Mouse (Mus musculus) CD4-positive, CD25-positive, alpha-beta regulatory T cell, adult 2 months (primary cell): Measurements from ENCODE around the gene Itga6.

Experiments
- DNase-seq: peaks from one replicate; pipeline ENCODE4 v3.0.0-alpha.2; 2012; ENCODE audit warnings: low read depth, low spot score

Gene Itga6

GRCm38 (mm10) chr2:71730623-71731612 is 14.5 kb upstream of the Itga6 start:
- no peak for DNase-seq

DNA sequence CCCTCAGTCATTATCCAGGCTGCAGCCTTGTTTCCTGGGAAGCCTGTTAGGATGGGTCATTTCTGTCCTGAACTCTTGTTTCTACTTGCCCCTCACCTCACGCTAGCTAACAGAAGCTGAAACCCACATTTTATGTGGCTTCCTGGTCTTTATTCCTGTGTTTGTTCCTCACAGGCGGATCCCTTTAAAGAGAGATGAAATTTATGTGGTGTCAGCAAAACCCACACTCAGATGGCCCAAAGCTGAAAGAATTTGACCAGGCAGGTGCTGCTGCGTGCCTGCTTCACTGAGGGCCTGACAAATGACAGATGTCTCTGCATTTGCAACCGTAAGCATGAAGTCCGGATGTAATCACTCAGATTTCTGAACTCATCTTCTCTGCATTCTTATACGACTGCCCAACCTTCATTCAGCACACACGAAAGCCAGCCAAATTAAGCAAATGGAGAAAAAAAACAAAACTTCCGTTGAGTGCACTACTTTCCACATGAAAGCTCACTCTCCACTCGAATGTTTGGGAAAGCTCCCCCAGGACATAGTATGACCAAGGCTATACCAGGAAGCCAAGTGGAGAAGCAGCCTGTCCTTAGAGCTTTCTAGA is 10.5 kb upstream of the Itga6 start:
- peak; percentile 30 for DNase-seq

DNA sequence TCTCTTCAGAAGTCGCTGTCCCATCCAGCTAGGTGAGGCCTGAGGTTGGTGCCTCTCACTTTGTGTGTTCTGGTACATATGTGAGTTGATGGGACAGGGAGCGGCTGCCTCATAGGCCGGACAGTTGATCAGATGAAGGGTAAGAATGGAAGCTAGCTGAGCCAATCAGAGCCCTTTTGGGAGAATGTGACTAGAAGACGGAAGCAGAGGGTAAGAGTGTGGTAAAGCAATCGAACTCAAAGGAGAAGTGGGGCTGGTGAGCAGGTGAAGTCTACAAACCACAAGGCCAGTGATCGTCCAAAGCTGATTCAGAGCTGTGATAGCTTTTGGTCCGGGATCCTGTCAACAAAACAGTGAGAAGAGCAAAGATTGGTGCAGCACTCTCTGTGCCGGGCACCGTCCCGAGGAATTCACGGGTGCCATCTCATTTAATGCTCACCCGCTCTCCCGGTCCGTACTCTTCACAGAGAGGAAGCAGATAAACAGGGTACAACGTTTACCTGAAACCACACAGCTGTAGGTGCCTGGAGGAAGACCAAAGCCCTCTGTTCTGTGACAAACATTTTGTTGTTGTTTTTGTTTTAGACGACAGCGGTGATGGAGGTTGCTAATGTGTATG is 9.8 kb upstream of the Itga6 start:
- DNase-seq = peak; percentile 54

- DNase-seq = peak; percentile 57
Observed at GRCm38 (mm10) chr2:71736213-71736612, 9.2 kb upstream of the Itga6 start.

- DNase-seq = no peak
Observed at GRCm38 (mm10) chr2:71739173-71739860, 6.1 kb upstream of the Itga6 start.

DNA sequence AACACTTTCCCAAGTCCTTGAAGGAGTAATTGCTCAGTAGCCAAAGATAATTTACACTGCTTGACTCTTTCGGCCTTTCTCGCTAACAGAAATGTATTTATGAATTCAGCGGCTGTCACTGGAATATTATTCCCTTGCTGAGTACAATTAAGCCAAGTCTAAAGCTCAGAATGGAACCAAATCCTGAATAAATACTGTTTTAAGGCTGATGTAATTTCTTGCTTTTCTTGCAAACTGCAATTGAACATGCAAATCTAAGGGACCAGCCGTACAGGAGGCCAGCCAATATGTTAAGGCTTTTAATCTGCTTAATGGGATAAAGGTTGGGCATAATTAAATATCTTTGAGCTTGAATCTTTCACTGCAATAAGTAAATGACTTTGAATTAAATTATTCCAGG is 2.9 kb upstream of the Itga6 start:
- DNase-seq = no peak

DNA sequence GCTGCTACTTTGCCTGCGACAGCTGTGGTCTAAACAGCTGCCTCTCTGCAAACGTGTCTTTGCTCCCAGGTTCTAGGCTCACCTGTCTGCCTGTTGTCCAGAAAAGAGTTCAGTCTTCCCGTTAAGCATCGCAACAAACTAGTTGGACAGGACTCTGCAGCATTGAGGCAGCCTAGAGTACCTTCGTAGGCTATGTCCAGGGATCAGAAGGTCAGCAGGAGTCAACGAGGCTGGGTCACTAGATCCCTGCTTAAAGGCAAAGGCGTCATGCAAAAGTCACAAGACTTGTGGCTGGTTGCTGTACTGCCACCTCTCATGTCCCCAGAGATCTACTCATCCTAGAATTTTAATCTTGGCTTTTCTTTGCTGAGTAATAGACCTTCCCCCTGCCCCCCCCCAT is 2.0 kb upstream of the Itga6 start:
- DNase-seq = no peak

GRCm38 (mm10) chr2:71744320-71744719 is 1.1 kb upstream of the Itga6 start:
- DNase-seq = no peak

GRCm38 (mm10) chr2:71744861-71745507 is 432 bp upstream of the Itga6 start:
- DNase-seq = no peak

DNA sequence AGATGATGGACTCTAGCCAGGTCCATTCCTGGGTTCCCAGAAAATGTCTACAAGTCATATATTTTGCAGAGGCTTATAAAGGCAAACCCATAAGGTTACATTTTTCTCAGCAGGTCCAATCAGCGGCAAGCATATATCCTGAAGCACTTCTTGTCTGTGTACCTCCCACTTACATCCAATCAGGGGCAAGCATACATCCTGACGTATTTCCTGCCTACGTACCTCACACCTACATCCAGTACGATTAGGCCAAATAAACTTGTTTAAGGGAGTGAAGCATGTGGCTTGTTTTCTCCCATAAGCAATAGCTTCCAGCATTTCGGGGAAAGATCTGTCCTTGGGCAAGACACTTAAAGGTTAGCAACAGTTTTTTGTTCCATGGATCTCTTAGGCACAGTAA is 3.0 kb downstream of the Itga6 start:
- DNase-seq = no peak

DNA sequence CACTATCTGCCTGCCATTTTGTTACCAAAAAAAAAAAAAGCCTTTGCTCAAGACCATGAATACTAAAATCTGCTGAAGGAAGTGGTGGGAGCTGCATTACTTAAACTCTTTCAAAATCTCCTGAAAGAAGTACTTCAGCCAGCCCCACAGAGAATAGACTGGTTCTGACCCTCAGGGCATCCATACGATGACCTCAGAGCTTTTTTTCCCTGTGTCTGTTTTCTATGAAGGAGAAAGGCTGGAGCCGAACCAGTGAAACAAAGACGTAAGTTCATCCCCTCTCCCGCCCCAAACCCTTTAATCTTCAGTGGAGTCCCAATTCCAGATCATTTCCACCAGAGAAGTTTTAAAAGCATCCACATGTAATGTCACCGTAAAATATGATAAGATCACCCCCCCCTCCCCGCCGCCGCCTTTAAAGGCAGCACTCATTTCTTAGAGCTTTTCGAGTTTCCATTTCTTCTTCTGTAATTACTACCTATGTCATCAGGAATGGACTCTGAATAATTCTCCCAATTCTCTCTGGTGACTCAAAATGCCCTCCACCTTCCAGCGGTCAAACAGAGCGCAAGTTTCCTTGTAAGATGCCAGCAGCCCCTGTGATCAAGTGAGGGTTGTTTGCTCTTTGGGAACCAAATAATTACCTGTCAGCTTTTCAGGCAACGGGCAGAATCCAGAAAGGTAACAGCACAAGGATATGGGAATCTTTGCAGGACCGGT is 4.1 kb downstream of the Itga6 start:
- DNase-seq = no peak

GRCm38 (mm10) chr2:71750087-71750453 is 4.7 kb downstream of the Itga6 start:
- no peak for DNase-seq

- DNase-seq = no peak
Observed at GRCm38 (mm10) chr2:71751336-71751735, 5.9 kb downstream of the Itga6 start.

DNA sequence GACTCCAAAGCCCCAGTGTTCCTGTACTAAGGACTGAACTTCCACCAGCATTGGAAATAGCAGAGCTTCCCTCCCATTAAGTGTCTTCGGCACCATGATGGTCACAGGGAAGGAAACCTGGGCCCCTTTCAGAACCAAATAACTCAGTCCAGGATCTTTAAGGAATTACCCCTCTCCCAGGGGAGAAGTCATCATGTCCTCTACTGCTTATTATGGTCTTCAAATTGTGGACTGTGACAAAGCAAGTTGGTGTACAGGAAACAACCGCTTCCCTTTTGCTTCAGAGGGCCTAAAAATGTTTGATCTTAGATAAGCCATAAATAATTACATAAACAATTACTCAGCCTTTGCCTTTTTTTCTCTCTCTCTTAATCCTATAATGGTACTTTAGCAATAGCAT is 6.4 kb downstream of the Itga6 start:
- DNase-seq = no peak

DNA sequence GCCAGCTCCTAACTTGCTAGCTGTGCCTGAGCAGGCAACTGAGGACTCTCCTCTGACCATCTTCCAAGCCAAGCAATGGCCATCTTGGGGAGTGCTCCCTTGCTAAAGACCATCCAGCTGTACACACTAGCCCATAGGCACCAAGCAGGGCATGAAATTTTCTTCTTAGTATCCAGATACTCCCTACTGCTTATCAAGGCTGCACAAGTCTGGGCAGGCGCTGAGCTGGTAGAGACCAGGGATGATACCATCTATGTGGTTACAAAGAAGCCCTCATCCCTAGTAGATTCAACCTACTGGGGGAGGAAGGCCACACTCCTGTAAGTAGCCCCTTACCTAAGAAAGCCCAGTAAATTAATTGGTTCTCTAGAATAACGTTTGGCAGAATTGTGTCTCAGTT is 7.0 kb downstream of the Itga6 start:
- DNase-seq = no peak

GRCm38 (mm10) chr2:71753161-71753560 is 7.7 kb downstream of the Itga6 start:
- no peak for DNase-seq

- DNase-seq = no peak
Observed at GRCm38 (mm10) chr2:71755748-71756147, 10.3 kb downstream of the Itga6 start.

DNA sequence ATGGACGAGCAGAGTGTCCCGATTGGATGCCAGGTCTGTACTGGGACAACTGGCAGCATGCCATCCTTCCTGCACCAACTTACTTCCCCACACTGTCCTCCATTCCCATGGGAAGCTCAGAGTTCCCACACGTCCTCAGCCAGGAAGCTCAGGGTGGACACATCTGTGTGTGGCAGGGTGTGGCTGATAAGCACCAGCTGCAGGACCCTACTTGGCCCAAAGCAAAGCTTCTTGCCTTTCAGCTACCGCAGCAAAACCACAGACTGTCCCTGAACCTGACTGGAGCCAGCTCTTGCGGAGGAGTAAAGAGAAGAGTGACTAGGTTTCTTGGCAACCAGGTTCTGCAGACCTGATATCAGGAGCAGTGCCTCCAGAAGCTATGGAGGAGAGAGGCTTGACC is 11.7 kb downstream of the Itga6 start:
- DNase-seq = no peak

DNA sequence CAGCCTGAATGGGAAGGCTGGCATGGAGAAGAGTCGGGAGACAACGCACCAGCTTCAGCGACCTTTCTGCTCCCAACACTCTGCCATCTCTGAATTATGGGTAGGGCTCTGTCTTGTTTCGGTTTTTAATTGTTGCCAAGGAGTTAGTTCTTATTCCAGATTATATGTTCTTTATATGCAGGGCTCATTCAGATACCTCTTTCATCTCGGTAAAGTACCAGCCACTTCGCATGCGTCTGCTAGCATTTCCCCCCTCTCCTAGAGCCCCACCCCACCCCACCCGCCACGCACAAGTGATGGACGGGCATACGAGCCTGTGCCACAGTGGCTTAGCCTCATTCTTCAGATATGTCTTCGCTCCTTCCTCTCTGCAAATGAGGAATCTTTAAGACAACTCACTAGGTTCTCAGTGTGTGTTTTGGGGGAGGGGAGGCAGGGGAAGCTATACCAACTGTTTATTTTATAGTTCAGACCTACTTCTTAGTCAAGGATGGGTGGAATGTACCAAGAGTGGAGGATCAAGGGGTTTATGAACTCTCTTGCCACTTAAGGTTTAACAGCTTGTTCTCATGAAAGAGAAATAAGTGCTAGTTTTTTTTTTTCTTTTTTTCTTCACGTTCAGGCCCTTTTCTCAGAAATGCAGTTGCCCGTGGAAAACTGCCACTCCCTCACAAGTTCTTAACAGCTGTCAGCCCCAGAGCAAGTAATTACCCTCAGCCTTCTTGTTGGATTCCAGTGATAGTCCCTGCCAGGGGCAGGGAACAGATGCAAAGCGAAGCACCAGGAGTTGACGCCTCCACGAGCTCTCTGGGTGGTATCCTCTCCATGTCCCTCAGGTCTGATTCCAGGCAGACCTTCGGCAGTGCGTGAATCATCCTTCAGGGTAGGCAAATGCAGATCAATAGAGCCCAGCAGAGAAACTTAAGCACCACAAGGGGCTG is 13.4 kb downstream of the Itga6 start:
- peak; percentile 42 for DNase-seq

GRCm38 (mm10) chr2:71760091-71760490 is 14.7 kb downstream of the Itga6 start:
- no peak for DNase-seq
